Mouse (Mus musculus) heart, embryonic 12.5 days (tissue): ENCODE data around the gene Gon7. TPM values are rescaled to one million over a fixed set of nuclear protein-coding genes. Genes with fewer than 3 reads are reported as not detected.
A peak's percentile ranks its signal among the peaks of the same experiment; 100 is the strongest.

Source experiments
- ATAC-seq: fragments of 200-750 bp; cut with Nextera tagmentation; 2 replicates; pipeline ENCODE4 v1.8.0; 2017; ENCODE audit warnings: moderate TSS enrichment, moderate library complexity; ENCODE audit not compliant: insufficient number of reproducible peaks, low FRiP score
- H3K27ac ChIP-seq: fragments of 300-500 bp; sonication (generic); 2 replicates; pipeline ENCODE4 v1.5.1; 2016; ENCODE audit warnings: mild to moderate bottlenecking, moderate library complexity; ENCODE audit not compliant: poor library complexity, severe bottlenecking
- H3K27me3 ChIP-seq: fragments of 300-500 bp; sonication (generic); replicated peaks from 2 replicates; pipeline ENCODE4 v1.6.1; 2016; ENCODE audit warnings: mild to moderate bottlenecking, moderate library complexity
- H3K36me3 ChIP-seq: fragments of 300-500 bp; sonication (generic); 2 replicates; pipeline ENCODE4 v1.6.1; 2016; ENCODE audit warnings: mild to moderate bottlenecking, moderate library complexity
- H3K4me1 ChIP-seq: fragments of 300-500 bp; sonication (generic); replicated peaks from 2 replicates; pipeline ENCODE4 v1.6.1; 2016; ENCODE audit warnings: mild to moderate bottlenecking
- H3K4me2 ChIP-seq: fragments of 300-500 bp; sonication (generic); 2 replicates; pipeline ENCODE4 v1.6.1; 2016; ENCODE audit warnings: mild to moderate bottlenecking, moderate library complexity
- H3K4me3 ChIP-seq: fragments of 300-500 bp; sonication (generic); 2 replicates; pipeline ENCODE4 v1.5.1; 2016; ENCODE audit warnings: mild to moderate bottlenecking
- H3K9ac ChIP-seq: fragments of 300-500 bp; sonication (generic); 2 replicates; pipeline ENCODE4 v1.6.1; 2016; ENCODE audit warnings: mild to moderate bottlenecking, moderate library complexity
- H3K9me3 ChIP-seq: fragments of 300-500 bp; sonication (generic); replicated peaks from 2 replicates; pipeline ENCODE4 v1.6.1; 2016; ENCODE audit warnings: mild to moderate bottlenecking, moderate library complexity
- WGBS: fragments of 180-500 bp; shearing (Covaris S2); methylation state at CpG from one replicate; pipeline ENCODE4 v1.1.7; 2016; 5-methylcytosine and 5-hydroxymethylcytosine counted together
- polyA plus RNA-seq: library from polyadenylated mRNA; unstranded; fragments of >200 nt; fragmentation: Nextera tagmentation; extraction: Ambion mirVana; gene quantifications from 2 replicates; pipeline ENCODE4 v1.2.1, GENCODE M21; 2016

Gon7 gene
- polyA plus RNA-seq, 1 experiment from 2014 or later, result 25.2 TPM

- no peaks in the 10 kb centered on the region for H3K27me3 ChIP-seq
- H3K36me3 ChIP-seq, result peaks cover 10% of the 10 kb centered on the region; the same call in 1 of the 2 replicates
- peak overlapping the region; percentile 95 for H3K4me3 ChIP-seq
- under 1% methylated on average over 33 of the region's 33 CpGs for WGBS
- peak; percentile 45 for ATAC-seq
- H3K4me1 ChIP-seq, result peaks cover 21% of the 10 kb centered on the region
- H3K27ac ChIP-seq, result peak overlapping the region; percentile 97
- H3K9me3 ChIP-seq, result no peaks in the 10 kb centered on the region
- peak overlapping the region; percentile 92 for H3K9ac ChIP-seq
- H3K4me2 ChIP-seq, result peak overlapping the region; percentile 89
These were observed 14.5 kb downstream of the Gon7 start for GRCm38 (mm10) chr12:102743036-102743588.

- Histone ChIP-seq H3K4me1 (peaks cover 21% of the 10 kb centered on the region), H3K9me3 (no peaks in the 10 kb centered on the region), H3K27ac (no peak overlapping the region), H3K4me2 (no peak overlapping the region), H3K9ac (no peak overlapping the region; the same call in 1 of the 2 replicates), H3K36me3 (peaks cover 6% of the 10 kb centered on the region; the same call in 1 of the 2 replicates), H3K27me3 (no peaks in the 10 kb centered on the region), H3K4me3 (no peak overlapping the region)
- WGBS, result 58% methylated on average over 7 of the region's 7 CpGs
- no peak for ATAC-seq
These were observed 15.5 kb downstream of the Gon7 start for GRCm38 (mm10) chr12:102742056-102742455.

GRCm38 (mm10) chr12:102740285-102740684 lies 17.3 kb downstream of the Gon7 start:
- no peak for ATAC-seq
- H3K36me3 ChIP-seq, result peaks cover 3% of the 10 kb centered on the region; the same call in 1 of the 2 replicates
- no peak overlapping the region for H3K4me3 ChIP-seq
- no peaks in the 10 kb centered on the region for H3K9me3 ChIP-seq
- no peak overlapping the region for H3K4me2 ChIP-seq
- 61% methylated on average over 3 of the region's 3 CpGs for WGBS
- peaks cover 21% of the 10 kb centered on the region for H3K4me1 ChIP-seq
- no peak overlapping the region for H3K9ac ChIP-seq
- H3K27me3 ChIP-seq, result no peaks in the 10 kb centered on the region
- no peak overlapping the region for H3K27ac ChIP-seq

GRCm38 (mm10) chr12:102739096-102739495 lies 18.5 kb downstream of the Gon7 start:
- H3K27me3 ChIP-seq, result no peaks in the 10 kb centered on the region
- 59% methylated on average over 5 of the region's 5 CpGs for WGBS
- H3K36me3 ChIP-seq, result peaks cover 3% of the 10 kb centered on the region; the same call in 1 of the 2 replicates
- no peak overlapping the region for H3K4me3 ChIP-seq
- H3K4me2 ChIP-seq, result no peak overlapping the region
- H3K27ac ChIP-seq, result no peak overlapping the region
- peaks cover 15% of the 10 kb centered on the region for H3K4me1 ChIP-seq
- ATAC-seq, result no peak
- H3K9me3 ChIP-seq, result no peaks in the 10 kb centered on the region
- no peak overlapping the region for H3K9ac ChIP-seq

GRCm38 (mm10) chr12:102733381-102733780 lies 24.2 kb downstream of the Gon7 start:
- Histone ChIP-seq H3K27me3 (no peaks in the 10 kb centered on the region), H3K4me2 (no peak overlapping the region), H3K4me3 (no peak overlapping the region), H3K27ac (no peak overlapping the region), H3K9me3 (no peaks in the 10 kb centered on the region), H3K4me1 (peaks cover 22% of the 10 kb centered on the region), H3K9ac (no peak overlapping the region), H3K36me3 (no peaks in the 10 kb centered on the region)
- 5% methylated on average over 5 of the region's 5 CpGs for WGBS
- no peak for ATAC-seq

- H3K9ac ChIP-seq, result no peak overlapping the region
- H3K9me3 ChIP-seq, result no peaks in the 10 kb centered on the region
- H3K36me3 ChIP-seq, result no peaks in the 10 kb centered on the region
- peak overlapping the region; percentile 57 for H3K4me2 ChIP-seq
- H3K4me3 ChIP-seq, result no peak overlapping the region
- no peaks in the 10 kb centered on the region for H3K27me3 ChIP-seq
- peaks cover 22% of the 10 kb centered on the region for H3K4me1 ChIP-seq
- 0 out of 2 replicates have a peak, but pooled peaks have one; percentile 4 for ATAC-seq
- 40% methylated on average over 16 of the region's 16 CpGs for WGBS
- no peak overlapping the region for H3K27ac ChIP-seq
These were observed 26.6 kb downstream of the Gon7 start for GRCm38 (mm10) chr12:102730798-102731619.

- WGBS, result 38% methylated on average over 26 of the region's 26 CpGs
- Histone ChIP-seq H3K9ac (no peak overlapping the region), H3K36me3 (no peaks in the 10 kb centered on the region), H3K27ac (no peak overlapping the region), H3K4me1 (peaks cover 22% of the 10 kb centered on the region), H3K9me3 (no peaks in the 10 kb centered on the region), H3K4me2 (peak overlapping the region; percentile 57), H3K4me3 (peak overlapping the region; percentile 21; the same call in 1 of the 2 replicates), H3K27me3 (no peaks in the 10 kb centered on the region)
- ATAC-seq, result peak; percentile 94
These were observed 27.5 kb downstream of the Gon7 start for GRCm38 (mm10) chr12:102729855-102730797.

GRCm38 (mm10) chr12:102725761-102726175 lies 31.8 kb downstream of the Gon7 start:
- no peaks in the 10 kb centered on the region for H3K27me3 ChIP-seq
- H3K9me3 ChIP-seq, result no peaks in the 10 kb centered on the region
- peaks cover 13% of the 10 kb centered on the region for H3K4me1 ChIP-seq
- no peak overlapping the region for H3K4me2 ChIP-seq
- H3K27ac ChIP-seq, result no peak overlapping the region
- ATAC-seq, result no peak
- H3K36me3 ChIP-seq, result no peaks in the 10 kb centered on the region
- H3K4me3 ChIP-seq, result no peak overlapping the region
- no peak overlapping the region for H3K9ac ChIP-seq
- 69% methylated on average over 7 of the region's 7 CpGs for WGBS

- Histone ChIP-seq H3K9me3 (no peaks in the 10 kb centered on the region), H3K36me3 (no peaks in the 10 kb centered on the region), H3K27ac (no peak overlapping the region), H3K9ac (no peak overlapping the region), H3K27me3 (no peaks in the 10 kb centered on the region), H3K4me2 (no peak overlapping the region), H3K4me3 (no peak overlapping the region), H3K4me1 (peaks cover 7% of the 10 kb centered on the region)
- ATAC-seq, result no peak
- 90% methylated on average over 6 of the region's 6 CpGs for WGBS
These were observed 32.5 kb downstream of the Gon7 start for GRCm38 (mm10) chr12:102725146-102725545.

- no peak overlapping the region; the same call in 1 of the 2 replicates for H3K4me2 ChIP-seq
- 0 out of 2 replicates have a peak overlapping the region, but pooled peaks have one; percentile 7 for H3K27ac ChIP-seq
- H3K9me3 ChIP-seq, result no peaks in the 10 kb centered on the region
- H3K36me3 ChIP-seq, result no peaks in the 10 kb centered on the region
- H3K9ac ChIP-seq, result no peak overlapping the region
- 40% methylated on average over 6 of the region's 6 CpGs for WGBS
- no peaks in the 10 kb centered on the region for H3K27me3 ChIP-seq
- no peak overlapping the region for H3K4me3 ChIP-seq
- ATAC-seq, result no peak
- H3K4me1 ChIP-seq, result peaks cover 6% of the 10 kb centered on the region
These were observed 33.7 kb downstream of the Gon7 start for GRCm38 (mm10) chr12:102723861-102724260.
